Mouse (Mus musculus) kidney, postnatal 4 days (tissue): ENCODE data around the gene Plk3.
A peak's percentile ranks its signal among the peaks of the same experiment; 100 is the strongest.

ENCODE experiments used
- DNase-seq, 2 experiments: peaks; one replicate each; pipeline ENCODE4 v3.0.0; 2021; ENCODE audit warnings: mixed read lengths in 2 of 2

The Plk3 gene

GRCm38 (mm10) chr4:117138295-117139216, 4.8 kb upstream of the Plk3 start:
- DNase-seq: no peak

DNA sequence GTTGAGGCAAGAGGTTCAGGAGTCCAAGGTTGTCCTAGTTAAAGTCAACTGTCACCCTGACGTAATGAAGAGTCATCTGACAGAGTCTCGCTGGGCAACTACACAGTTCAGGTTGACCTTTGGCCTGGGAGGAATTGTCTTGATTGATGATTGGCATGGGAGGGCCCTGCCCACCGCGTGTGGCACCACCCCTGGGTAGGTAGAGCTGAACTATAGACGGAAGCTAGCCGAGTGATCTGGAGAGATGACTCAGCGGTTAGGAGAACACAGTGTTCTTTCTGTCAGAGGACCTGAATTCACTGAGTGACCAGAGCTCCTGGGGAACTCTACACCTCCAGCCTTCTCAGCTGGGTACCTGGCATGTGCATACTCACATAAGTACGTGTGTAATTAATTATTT, 2.3 kb upstream of the Plk3 start:
- DNase-seq: peak; percentile 46 to 66

- DNase-seq: no peak
Measured at GRCm38 (mm10) chr4:117134601-117134995, 835 bp upstream of the Plk3 start.

- DNase-seq: no peak
Measured at GRCm38 (mm10) chr4:117133366-117133796, 382 bp downstream of the Plk3 start.

- no peak for DNase-seq
Measured at GRCm38 (mm10) chr4:117132794-117133143, 994 bp downstream of the Plk3 start.

- DNase-seq: no peak
Measured at GRCm38 (mm10) chr4:117131890-117132793, 1.6 kb downstream of the Plk3 start.

DNA sequence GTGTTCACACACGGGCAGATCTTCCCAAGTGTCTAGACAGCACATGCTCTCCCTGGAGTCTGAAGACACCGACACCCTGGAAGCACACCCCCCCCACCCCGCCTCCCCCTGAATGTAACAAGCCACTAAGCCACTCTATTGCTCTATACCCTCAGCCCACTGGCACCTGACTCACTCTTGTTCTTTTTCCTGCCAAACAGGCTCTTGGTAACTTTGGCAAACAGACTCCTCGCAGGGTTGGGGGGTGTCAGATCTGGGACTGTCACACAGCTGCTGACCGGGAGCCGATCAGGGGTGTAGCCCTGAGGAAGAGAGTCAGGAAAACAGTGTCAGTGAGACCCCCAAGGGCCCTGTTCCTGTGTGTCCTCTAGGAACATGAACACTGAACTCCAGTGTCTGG, 2.6 kb downstream of the Plk3 start:
- DNase-seq: no peak

- no peak for DNase-seq
Measured at GRCm38 (mm10) chr4:117130790-117131189, 3.0 kb downstream of the Plk3 start.

- DNase-seq: no peak
Measured at GRCm38 (mm10) chr4:117127991-117128686, 5.6 kb downstream of the Plk3 start.

DNA sequence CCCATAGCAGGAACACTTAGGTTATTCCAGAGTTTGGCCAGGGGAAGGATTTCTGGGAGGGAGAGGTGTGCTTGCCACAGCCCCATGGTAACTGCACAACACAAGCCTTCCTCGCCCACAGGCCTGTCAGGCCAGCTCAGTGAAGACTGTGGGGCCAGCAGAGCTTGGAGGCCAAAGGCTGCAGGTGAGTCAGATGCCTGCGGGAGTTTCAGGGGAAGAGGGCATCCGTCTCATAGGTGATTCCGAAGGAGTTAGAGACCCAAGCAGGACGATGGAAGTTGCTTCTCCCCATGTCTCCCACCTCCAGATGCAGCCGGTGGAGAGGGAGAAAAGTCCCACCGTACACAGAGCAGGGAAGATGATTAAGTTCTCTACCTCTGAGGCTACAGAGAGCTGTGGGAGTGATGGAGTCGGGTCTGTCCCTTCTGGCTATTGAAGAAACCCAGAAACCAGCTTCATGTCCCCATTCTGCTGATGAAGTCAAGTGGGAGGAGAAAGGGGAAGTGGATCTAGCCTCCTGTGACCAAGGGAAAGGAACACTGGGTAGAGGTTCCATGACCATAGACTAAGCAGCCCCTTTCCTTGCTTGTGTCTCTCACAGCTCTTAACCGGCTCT, 7.0 kb downstream of the Plk3 start, which contains the start of gene Tctex1d4:
Tctex1d4 (plus strand) TSS at position 120 of the 616 bp plus-strand sequence.
- no peak for DNase-seq

- DNase-seq: peak; percentile 77 to 87
Measured at GRCm38 (mm10) chr4:117125910-117126674, 7.7 kb downstream of the Plk3 start.

- peak; percentile 85 to 89 for DNase-seq
Measured at GRCm38 (mm10) chr4:117125348-117125909, 8.3 kb downstream of the Plk3 start, which contains the start of gene Btbd19. TSS of gene Btbd19 (minus strand) at chr4:117125725.

DNA sequence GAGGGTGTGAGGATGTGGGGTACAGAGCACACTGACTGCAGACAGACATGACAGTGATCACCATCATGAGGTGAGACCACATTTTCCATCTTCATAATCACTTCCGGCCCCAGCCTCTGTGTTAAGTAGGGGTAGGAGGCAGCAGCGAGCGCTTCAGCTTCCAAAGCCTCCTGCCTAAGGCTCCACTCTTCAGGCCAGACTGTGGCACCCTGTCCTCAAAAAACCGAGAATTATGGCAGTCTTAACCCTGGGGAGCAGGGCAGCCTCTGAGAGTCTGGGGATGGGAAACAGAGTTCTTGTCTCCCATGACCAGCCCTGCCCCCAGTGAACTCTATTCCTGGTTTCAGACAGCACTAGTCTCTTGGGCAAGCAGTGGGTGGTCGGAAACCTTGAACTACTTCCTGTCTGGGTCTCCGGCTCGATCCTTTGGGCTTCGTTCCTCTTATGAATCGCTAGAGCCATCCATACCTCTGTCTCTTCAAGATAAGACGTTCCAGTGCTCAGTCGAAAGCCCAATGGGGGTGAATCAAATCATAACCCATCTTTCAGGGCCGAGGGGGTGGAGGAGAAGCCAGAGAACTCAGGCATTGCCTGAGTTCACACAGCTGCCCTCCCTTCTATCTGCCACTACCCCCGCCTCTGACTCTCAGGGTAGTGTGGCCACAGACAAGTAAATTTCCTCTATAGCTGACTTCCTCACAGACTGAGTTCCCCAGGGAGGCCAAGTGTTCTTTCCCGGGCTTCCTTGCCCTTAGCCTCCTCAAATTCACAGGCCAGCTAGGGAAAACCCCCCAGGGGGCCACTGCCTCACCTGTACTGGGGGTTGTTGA, 9.0 kb downstream of the Plk3 start:
- peak; percentile 43 to 65 for DNase-seq

DNA sequence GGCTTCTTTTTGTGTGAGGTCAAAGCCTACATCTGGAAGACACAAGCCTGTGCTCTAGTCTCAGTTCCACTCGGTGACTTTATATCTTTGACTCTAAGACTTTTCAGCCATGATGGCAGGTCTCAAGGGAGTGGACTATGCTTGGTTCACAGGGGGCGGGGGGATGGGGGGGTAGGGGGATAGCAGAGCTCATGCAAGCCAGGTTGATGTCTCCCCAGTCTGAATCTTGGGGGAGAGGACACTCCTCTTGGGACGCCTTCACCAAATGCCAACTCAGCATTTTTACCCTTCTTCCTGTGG, 9.6 kb downstream of the Plk3 start:
- no peak for DNase-seq

DNA sequence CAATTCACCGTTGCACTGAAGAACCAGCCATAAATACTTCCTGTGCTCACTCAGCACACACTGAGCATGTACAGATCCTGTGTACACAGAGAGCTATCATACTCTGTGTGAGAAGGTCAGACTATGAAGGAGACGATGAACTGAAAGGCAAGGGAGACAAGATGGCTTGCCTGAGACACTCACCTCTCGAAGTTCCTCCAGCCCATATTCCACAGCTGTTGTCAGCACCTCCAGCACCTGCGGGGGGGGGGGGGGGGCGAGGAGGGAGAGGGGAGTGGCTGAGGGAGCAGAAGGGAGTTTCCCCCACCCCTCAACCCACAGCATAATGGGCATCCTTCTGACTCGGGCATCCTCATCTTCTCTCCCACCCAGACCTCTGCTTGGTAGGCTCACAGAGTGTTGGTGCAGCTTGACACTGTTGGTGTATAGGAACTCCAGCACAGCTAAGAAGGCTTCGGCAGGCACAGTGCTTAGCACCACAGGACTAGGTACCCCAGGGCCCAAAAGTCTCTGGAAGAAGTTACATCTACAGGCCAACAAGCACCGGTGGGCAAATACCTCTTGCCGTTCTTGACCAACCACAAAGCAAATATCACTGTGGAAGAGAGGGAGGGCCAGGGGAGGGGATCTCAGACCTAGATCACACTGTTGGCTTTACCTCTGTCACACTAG, 10.1 kb downstream of the Plk3 start:
- DNase-seq: no peak

GRCm38 (mm10) chr4:117122209-117122608, 11.6 kb downstream of the Plk3 start:
- no peak for DNase-seq

- peak; percentile 93 to 96 for DNase-seq
Measured at GRCm38 (mm10) chr4:117120445-117121414, 13.0 kb downstream of the Plk3 start.

DNA sequence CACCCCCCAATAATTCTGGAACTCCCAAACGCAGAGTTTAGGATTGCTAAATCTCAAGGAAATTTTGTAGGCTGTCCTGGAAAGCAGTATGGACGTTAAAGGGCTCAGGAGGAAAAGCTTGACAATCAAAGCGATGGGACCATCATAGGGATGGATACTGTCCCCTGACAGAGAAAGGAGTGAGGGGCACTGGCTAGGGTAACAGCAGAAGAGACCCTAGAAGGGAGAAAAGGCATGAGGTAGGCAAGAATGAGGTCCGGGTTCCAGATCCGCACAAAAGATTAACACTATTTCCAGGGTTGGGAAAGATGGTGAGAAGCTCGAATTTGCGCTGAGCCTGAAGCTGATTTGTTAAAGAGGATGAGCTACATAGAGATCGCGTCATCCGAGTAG, 13.7 kb downstream of the Plk3 start:
- DNase-seq: no peak

- no peak for DNase-seq
Measured at GRCm38 (mm10) chr4:117119636-117120035, 14.1 kb downstream of the Plk3 start.
